Mouse (Mus musculus) cerebellum, postnatal 25 days (tissue): Measurements from ENCODE around the gene Cerk.

Experiments used
- DNase-seq, 2 experiments: peaks; one replicate each; pipeline ENCODE4 v3.0.0; 2021; ENCODE audit warnings: mixed read lengths in 2 of 2

Gene Cerk

GRCm38 (mm10) chr15:86205300-86205699 lies 19.4 kb upstream of the Cerk start:
- peak; percentile 55 to 77 for DNase-seq

GRCm38 (mm10) chr15:86203942-86204561 lies 18.1 kb upstream of the Cerk start:
- DNase-seq = no peak

GRCm38 (mm10) chr15:86203292-86203793 lies 17.4 kb upstream of the Cerk start:
- no peak for DNase-seq

- DNase-seq = no peak
These were observed 16.7 kb upstream of the Cerk start for GRCm38 (mm10) chr15:86202640-86203039.

DNA sequence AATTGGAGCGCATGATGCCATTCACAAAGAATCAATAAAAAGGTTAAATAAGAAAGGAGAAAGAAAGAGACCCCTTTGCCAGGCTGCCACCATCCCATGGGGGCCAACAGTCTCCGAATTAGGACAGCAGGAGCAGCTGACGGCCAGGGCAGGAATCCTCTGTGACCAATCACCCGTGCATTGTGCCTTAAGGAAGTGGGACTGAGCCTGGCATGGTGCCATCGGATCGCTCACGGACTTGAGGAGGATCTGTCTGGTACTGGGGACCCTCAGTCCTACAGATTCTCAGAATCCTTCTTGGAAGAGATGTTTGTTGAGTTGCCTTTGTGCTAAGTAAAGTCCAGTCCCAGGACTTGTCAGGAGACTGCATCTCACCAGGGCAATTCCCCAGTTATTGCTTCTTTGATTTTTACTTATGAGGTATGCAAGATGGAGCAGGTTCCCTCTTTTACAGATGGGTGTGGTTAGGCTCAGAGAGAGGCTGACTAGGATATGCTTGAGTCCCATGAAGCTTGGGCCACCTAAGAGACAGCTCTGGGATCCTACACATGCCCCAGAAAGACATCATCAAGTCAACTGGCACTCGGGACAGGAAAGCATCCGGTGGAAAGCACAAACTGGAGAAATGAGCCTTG lies 15.9 kb upstream of the Cerk start:
- DNase-seq = peak in 1 of 2 experiments; percentile 45

DNA sequence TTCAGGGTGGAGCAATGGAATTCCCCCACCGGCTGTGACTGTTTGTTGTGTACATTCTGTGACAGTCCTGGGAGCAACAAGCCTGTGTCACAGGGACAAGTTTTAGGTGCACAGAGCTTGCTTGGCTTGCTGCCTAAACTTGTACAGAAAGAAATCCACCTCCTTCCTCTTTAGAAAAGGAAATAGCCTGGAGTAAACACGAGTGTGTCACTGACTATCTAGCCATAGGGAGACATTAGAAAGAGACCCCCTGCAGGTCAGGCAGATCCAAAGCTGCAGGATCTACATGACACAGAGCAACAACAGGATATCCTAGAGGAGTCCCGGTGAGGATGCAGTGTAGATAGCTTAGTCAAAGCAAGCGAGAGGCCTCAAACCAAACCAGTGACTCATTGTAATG lies 15.2 kb upstream of the Cerk start:
- no peak for DNase-seq

DNA sequence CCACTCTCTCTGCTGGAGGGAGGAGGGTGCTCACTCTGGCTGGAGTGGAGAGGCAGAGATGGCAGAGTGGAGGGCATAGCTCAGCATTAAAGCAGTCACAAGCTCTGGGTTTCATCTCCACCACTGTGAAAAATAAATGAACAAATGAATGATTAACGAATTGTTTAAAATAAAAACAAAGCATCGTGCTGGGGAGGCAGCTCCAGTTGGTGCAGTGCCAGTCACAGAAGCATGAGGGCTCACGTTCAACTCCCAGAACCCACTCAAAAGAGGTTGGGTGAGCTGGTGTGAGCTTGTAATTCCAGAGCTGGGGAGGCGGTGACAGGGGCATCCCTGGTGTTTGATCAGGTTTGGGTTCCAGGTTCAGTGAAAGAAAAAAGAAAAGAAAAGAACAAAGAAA lies 14.2 kb upstream of the Cerk start:
- no peak for DNase-seq

GRCm38 (mm10) chr15:86199482-86199881 lies 13.5 kb upstream of the Cerk start:
- DNase-seq = no peak

DNA sequence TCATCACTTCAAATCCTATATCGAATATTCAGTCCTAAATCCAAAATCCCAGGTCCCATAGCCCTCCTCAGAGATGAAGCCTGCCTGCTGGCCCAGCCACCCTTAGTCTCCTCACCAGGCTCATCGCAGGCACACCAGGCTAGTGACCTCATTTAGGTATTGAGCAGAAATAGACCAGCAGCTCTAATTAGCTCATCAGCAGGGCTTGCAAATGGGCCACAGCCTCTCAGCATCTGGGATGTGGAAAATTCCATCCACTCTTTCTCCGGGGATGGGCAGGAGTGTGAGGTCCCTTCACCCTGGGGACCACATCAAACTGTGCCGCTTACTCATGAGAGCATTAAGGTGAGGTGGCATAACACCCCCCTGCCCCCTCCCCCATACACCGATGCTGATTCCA lies 13.1 kb upstream of the Cerk start:
- no peak for DNase-seq

- peak in 1 of 2 experiments; percentile 52 for DNase-seq
These were observed 8.9 kb upstream of the Cerk start for GRCm38 (mm10) chr15:86194676-86195453.

DNA sequence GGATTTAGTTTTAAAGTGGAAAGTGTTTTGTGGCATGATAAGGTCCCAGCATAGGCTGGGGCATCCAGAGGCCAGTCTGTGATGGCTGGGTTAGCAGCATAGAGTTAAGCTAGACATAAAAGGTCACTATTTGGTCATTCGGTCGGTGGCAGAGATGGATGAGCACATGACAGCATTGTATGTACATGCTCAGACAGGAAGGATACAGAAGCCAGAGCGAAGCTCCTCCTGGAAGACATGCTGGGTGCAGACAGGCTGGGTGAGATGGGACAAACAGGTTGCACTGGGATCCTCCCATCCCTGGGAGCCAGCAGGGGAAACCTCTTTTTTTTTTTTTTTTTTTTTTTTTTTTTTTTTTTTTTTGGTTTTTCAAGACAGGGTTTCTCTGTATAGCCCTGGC lies 6.0 kb upstream of the Cerk start:
- no peak for DNase-seq

DNA sequence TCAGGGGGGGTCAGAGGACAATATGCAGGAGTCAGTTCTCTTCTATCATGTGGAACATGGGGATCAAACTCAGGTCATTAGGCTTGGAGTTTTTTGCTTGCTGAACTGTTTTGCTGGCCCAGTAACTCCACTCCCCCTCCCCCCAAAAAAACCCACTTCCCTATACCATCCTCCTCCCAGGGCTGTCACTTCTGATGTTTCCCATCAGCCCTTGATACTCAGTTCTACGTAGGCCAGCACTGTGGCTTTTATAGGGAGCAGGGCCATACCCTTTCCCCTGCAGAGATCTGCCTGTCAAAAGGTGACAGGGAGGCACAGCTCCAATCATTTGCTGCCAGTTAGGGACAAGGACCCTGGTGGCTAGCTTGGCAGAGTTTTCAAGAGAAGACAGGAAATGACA lies 5.6 kb upstream of the Cerk start:
- DNase-seq = no peak

DNA sequence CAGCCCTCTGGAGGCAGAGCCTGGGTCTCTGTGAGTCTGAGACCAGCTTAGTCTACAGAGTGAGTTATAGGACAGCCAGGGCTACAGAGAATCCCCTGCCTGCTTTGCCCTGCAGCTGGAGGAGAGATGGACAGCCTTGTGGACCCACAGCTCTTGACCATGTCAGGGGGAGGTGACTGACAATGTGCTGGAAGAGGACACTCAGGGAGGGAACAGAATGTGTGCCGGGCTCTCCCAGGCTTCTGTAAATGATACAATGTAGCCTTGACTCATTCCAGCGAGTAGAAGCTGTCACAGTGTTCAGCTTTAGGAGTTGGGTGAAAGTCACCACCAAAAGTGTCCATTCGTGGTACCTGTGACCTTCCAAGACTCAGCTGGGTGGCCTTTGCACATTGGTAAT lies 4.4 kb upstream of the Cerk start:
- DNase-seq = no peak

GRCm38 (mm10) chr15:86188746-86189470 lies 3.0 kb upstream of the Cerk start:
- DNase-seq = peak; percentile 77 to 85

DNA sequence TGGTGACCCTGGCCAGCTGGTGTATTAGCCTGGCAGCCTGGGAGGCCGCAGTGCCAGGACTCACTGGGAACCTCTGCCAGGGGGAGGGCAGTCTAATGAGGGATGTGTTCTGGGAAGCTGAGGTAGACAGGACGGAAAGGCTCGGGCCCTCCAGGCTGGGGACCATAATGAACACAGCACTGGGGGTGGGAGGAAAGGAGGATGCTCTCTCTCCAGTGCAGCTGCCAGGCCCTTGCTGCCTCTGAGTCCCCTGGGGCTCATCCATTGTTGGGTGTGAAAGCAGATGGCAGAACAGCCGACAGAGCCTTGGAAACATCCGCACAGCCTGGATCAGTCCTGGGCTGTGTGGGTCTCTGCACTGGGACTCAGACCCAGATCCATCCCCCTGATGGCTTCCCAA lies 2.2 kb upstream of the Cerk start:
- peak in 1 of 2 experiments; percentile 37 for DNase-seq

- DNase-seq = peak; percentile 56 to 60
These were observed 745 bp upstream of the Cerk start for GRCm38 (mm10) chr15:86186686-86187085.

- peak; percentile 70 to 72 for DNase-seq
These were observed 871 bp downstream of the Cerk start for GRCm38 (mm10) chr15:86184851-86185688.

DNA sequence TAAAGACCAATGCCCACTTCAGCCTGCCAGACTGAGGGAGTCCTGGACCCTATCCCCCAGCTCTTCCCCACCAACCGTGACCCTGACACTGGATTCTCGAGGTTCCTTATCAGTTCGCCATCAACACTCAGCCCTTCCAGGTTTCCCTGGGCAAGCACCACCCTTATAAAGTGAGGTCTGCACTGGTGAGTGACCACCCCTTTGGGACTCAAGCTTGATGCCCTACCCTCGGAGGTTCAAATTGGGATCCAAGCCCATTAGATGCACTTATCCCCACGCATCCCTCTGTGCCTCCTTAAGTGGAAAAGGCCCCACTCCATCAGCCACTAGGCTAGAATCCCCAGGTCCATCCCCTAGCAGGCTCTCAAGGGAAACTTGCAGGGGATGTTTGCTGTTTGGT lies 1.9 kb downstream of the Cerk start:
- DNase-seq = no peak

- peak in 1 of 2 experiments; percentile 41 for DNase-seq
These were observed 2.5 kb downstream of the Cerk start for GRCm38 (mm10) chr15:86183484-86183883.

- DNase-seq = peak; percentile 56
These were observed 3.3 kb downstream of the Cerk start for GRCm38 (mm10) chr15:86182646-86183045.

DNA sequence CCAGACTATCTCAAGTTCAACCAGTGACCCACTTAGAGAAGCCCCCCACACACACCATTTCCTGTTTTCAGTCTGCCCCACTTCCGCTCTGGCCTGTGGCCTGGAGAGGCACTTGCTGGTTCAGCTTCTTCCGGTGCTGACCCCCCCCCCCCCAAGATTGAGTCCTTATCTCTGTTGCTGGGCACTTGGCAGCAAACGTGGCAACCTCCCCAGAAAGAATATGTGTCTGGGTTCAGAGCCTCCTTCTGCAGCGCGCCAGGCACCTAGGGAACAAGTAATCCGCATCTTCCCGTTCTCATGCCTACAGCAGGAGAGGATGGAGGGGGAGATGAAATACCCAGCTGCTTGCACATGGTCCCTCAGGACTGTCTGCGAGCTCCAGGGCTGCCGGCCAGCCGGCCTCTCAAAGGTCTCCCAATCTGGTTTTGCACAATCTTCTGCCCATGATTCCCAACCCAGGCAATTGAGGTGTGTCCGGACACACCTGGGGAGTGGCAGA lies 4.0 kb downstream of the Cerk start:
- DNase-seq = peak; percentile 54 to 57

- DNase-seq = peak in 1 of 2 experiments; percentile 18
These were observed 4.6 kb downstream of the Cerk start for GRCm38 (mm10) chr15:86181321-86181720.
